Mouse (Mus musculus): ENCODE results near the gene Aldh1l1.

DNA sequence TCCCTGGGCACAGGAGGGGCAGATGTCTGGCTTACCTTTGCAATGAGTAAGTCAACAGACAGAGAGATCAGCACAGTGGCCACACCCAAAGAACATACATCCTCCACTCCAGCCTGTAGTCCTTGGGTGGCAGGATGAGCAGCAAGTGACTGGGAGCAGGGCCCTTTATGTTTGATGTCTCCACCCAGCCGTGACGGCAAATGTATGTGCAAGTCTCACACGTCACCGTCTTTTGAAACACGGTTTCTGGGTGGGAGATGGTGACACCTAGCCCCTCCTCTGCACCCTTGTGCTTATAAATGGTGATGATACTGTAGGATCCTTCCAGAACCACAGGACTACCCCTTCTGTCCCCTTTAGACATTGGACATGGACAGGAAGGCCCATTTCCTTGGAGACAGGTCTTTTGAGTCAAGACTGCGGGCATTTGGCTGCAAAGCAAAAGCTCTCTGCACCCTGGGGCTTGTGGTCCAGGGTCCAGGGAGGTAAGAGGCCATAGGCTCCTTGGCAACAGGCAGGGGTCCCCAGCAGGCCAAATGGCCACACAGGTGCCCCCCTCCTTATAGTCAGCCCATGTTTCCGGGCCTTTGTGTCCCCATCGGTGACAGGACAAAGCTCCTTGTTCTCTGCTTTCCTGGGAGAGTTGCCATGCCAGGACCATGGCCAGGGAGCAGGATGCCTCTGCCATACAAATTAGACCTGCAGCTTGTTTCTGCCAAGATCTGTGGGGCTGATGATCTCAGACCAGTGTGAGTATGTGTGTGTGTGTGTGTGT lies 48.7 kb downstream of the Aldh1l1 start:
- TF ChIP-seq POLR2A (IDR thresholded peaks at IDR 0.05; ENCODE audit: low read depth, low read length): no peak
- TF ChIP-seq CTCF (conservative IDR thresholded peaks at IDR 0.05; ENCODE audit: insufficient read depth, insufficient read length, low read depth, low read length): no peak

All from kidney, adult 2 months (tissue).